Mouse (Mus musculus) hindbrain, embryonic 13.5 days (tissue): ENCODE results near the gene Map4k3. TPM values are rescaled to one million over a fixed set of nuclear protein-coding genes. Genes with fewer than 3 reads are reported as not detected.

Experiments used
- ATAC-seq: fragments of 200-750 bp; cut with Nextera tagmentation; 2 replicates; pipeline ENCODE4 v1.8.0; 2017; ENCODE audit warnings: moderate TSS enrichment; ENCODE audit not compliant: low FRiP score
- H3K27ac ChIP-seq: fragments of 300-500 bp; sonication (generic); 2 replicates; pipeline ENCODE4 v1.5.1; 2015; ENCODE audit warnings: inconsistent platforms, mild to moderate bottlenecking, moderate library complexity
- H3K27me3 ChIP-seq: fragments of 300-500 bp; sonication (generic); 2 replicates; pipeline ENCODE4 v1.6.1; 2015; ENCODE audit warnings: mild to moderate bottlenecking, inconsistent platforms
- H3K36me3 ChIP-seq: fragments of 300-500 bp; sonication (generic); 2 replicates; pipeline ENCODE4 v1.6.1; 2015; ENCODE audit warnings: mild to moderate bottlenecking, inconsistent platforms
- H3K4me1 ChIP-seq: fragments of 300-500 bp; sonication (generic); replicated peaks from 2 replicates; pipeline ENCODE4 v1.6.1; 2015; ENCODE audit warnings: inconsistent platforms
- H3K4me2 ChIP-seq: fragments of 300-500 bp; sonication (generic); 2 replicates; pipeline ENCODE4 v1.6.1; 2015; ENCODE audit warnings: inconsistent platforms, mild to moderate bottlenecking, moderate library complexity
- H3K4me3 ChIP-seq: fragments of 300-500 bp; sonication (generic); 2 replicates; pipeline ENCODE4 v1.5.1; 2015; ENCODE audit warnings: mild to moderate bottlenecking, inconsistent platforms
- H3K9ac ChIP-seq: fragments of 300-500 bp; sonication (generic); 2 replicates; pipeline ENCODE4 v1.6.1; 2015; ENCODE audit warnings: mild to moderate bottlenecking, inconsistent platforms
- H3K9me3 ChIP-seq: fragments of 300-500 bp; sonication (generic); 2 replicates; pipeline ENCODE4 v1.6.1; 2016; ENCODE audit warnings: inconsistent platforms
- WGBS: fragments of 180-500 bp; shearing (Covaris S2); methylation state at CpG from one replicate; pipeline ENCODE4 v1.1.7; 2015; 5-methylcytosine and 5-hydroxymethylcytosine counted together
- polyA plus RNA-seq: library from polyadenylated mRNA; unstranded; fragments of >200 nt; fragmentation: Nextera tagmentation; extraction: Ambion mirVana; gene quantifications from 2 replicates; pipeline ENCODE4 v1.2.1, GENCODE M21; 2015

Map4k3 gene
- polyA plus RNA-seq, 1 experiment from 2014 or later = 24.1 TPM

- Histone ChIP-seq H3K9me3 (no peaks in the 10 kb centered on the region), H3K4me3 (no peak overlapping the region), H3K4me1 (peaks cover 52% of the 10 kb centered on the region), H3K27me3 (no peaks in the 10 kb centered on the region), H3K36me3 (no peaks in the 10 kb centered on the region), H3K4me2 (no peak overlapping the region), H3K9ac (no peak overlapping the region), H3K27ac (peak overlapping the region; percentile 3; the same call in 1 of the 2 replicates)
- peak; percentile 55; the same call in 1 of the 2 replicates for ATAC-seq
- 97% methylated on average over 5 of the region's 5 CpGs for WGBS
Observed at GRCm38 (mm10) chr17:80696956-80697355, 31.3 kb downstream of the Map4k3 start.

GRCm38 (mm10) chr17:80696210-80696609 lies 32.1 kb downstream of the Map4k3 start:
- Histone ChIP-seq H3K4me2 (no peak overlapping the region), H3K27ac (peak overlapping the region; percentile 6; the same call in 1 of the 2 replicates), H3K9me3 (no peaks in the 10 kb centered on the region), H3K36me3 (no peaks in the 10 kb centered on the region), H3K9ac (no peak overlapping the region), H3K4me1 (peaks cover 48% of the 10 kb centered on the region), H3K4me3 (no peak overlapping the region), H3K27me3 (no peaks in the 10 kb centered on the region)
- no peak for ATAC-seq
- WGBS = 92% methylated on average over 6 of the region's 6 CpGs

GRCm38 (mm10) chr17:80693707-80694106 lies 34.6 kb downstream of the Map4k3 start:
- H3K27me3 ChIP-seq = no peaks in the 10 kb centered on the region
- H3K9me3 ChIP-seq = no peaks in the 10 kb centered on the region
- ATAC-seq = no peak
- peak overlapping the region; percentile 9; the same call in 1 of the 2 replicates for H3K27ac ChIP-seq
- no peaks in the 10 kb centered on the region for H3K36me3 ChIP-seq
- no peak overlapping the region for H3K4me3 ChIP-seq
- H3K9ac ChIP-seq = no peak overlapping the region
- peaks cover 46% of the 10 kb centered on the region for H3K4me1 ChIP-seq
- no peak overlapping the region for H3K4me2 ChIP-seq
- WGBS = 64% methylated on average over 7 of the region's 7 CpGs

- WGBS = 80% methylated on average over 13 of the region's 13 CpGs
- no peak for ATAC-seq
- Histone ChIP-seq H3K36me3 (no peaks in the 10 kb centered on the region), H3K4me2 (no peak overlapping the region), H3K27ac (no peak overlapping the region; the same call in 1 of the 2 replicates), H3K9ac (no peak overlapping the region), H3K4me1 (peaks cover 36% of the 10 kb centered on the region), H3K4me3 (no peak overlapping the region), H3K9me3 (no peaks in the 10 kb centered on the region), H3K27me3 (no peaks in the 10 kb centered on the region)
Observed at GRCm38 (mm10) chr17:80692183-80692582, 36.1 kb downstream of the Map4k3 start.

GRCm38 (mm10) chr17:80688701-80689100 lies 39.6 kb downstream of the Map4k3 start:
- Histone ChIP-seq H3K4me1 (peaks cover 26% of the 10 kb centered on the region), H3K27ac (no peak overlapping the region), H3K4me2 (no peak overlapping the region), H3K36me3 (no peaks in the 10 kb centered on the region), H3K9me3 (no peaks in the 10 kb centered on the region), H3K4me3 (no peak overlapping the region), H3K9ac (no peak overlapping the region), H3K27me3 (no peaks in the 10 kb centered on the region)
- WGBS = 74% methylated on average over 11 of the region's 11 CpGs
- no peak for ATAC-seq

GRCm38 (mm10) chr17:80686066-80686465 lies 42.2 kb downstream of the Map4k3 start:
- no peak for ATAC-seq

GRCm38 (mm10) chr17:80683821-80684576 lies 44.3 kb downstream of the Map4k3 start:
- no peak for ATAC-seq
- 45% methylated on average over 6 of the region's 6 CpGs for WGBS

More at GRCm38 (mm10) chr17:80686066-80686465, 42.2 kb downstream of the Map4k3 start:
- H3K9ac ChIP-seq = no peak overlapping the region
- no peak overlapping the region for H3K4me3 ChIP-seq
- H3K36me3 ChIP-seq = no peaks in the 10 kb centered on the region
- H3K27ac ChIP-seq = no peak overlapping the region
- H3K4me2 ChIP-seq = no peak overlapping the region
- WGBS = 89% methylated on average over 5 of the region's 5 CpGs
- H3K9me3 ChIP-seq = no peaks in the 10 kb centered on the region
- no peaks in the 10 kb centered on the region for H3K27me3 ChIP-seq
- peaks cover 25% of the 10 kb centered on the region for H3K4me1 ChIP-seq

GRCm38 (mm10) chr17:80683041-80683440 lies 45.2 kb downstream of the Map4k3 start:
- Histone ChIP-seq H3K27ac (no peak overlapping the region), H3K4me2 (no peak overlapping the region), H3K4me1 (peaks cover 14% of the 10 kb centered on the region; the same call in 1 of the 2 replicates), H3K9me3 (no peaks in the 10 kb centered on the region), H3K9ac (no peak overlapping the region), H3K4me3 (no peak overlapping the region), H3K36me3 (peaks cover 6% of the 10 kb centered on the region), H3K27me3 (no peaks in the 10 kb centered on the region)
- 76% methylated on average over 5 of the region's 5 CpGs for WGBS
- no peak for ATAC-seq

More at GRCm38 (mm10) chr17:80683821-80684576, 44.3 kb downstream of the Map4k3 start:
- Histone ChIP-seq H3K4me2 (no peak overlapping the region), H3K36me3 (peaks cover 2% of the 10 kb centered on the region; the same call in 1 of the 2 replicates), H3K9me3 (no peaks in the 10 kb centered on the region), H3K9ac (no peak overlapping the region), H3K4me3 (no peak overlapping the region), H3K27ac (no peak overlapping the region), H3K4me1 (peaks cover 22% of the 10 kb centered on the region), H3K27me3 (no peaks in the 10 kb centered on the region)

- no peak overlapping the region for H3K4me2 ChIP-seq
- no peak overlapping the region for H3K27ac ChIP-seq
- H3K9ac ChIP-seq = no peak overlapping the region
- WGBS = 60% methylated on average over 6 of the region's 6 CpGs
- peaks cover 19% of the 10 kb centered on the region for H3K4me1 ChIP-seq
- H3K36me3 ChIP-seq = peaks cover 6% of the 10 kb centered on the region
- ATAC-seq = no peak
- no peaks in the 10 kb centered on the region for H3K9me3 ChIP-seq
- H3K27me3 ChIP-seq = no peaks in the 10 kb centered on the region
- no peak overlapping the region for H3K4me3 ChIP-seq
Observed at GRCm38 (mm10) chr17:80678190-80678589, 50.1 kb downstream of the Map4k3 start.

- Histone ChIP-seq H3K4me1 (peaks cover 14% of the 10 kb centered on the region), H3K36me3 (peaks cover 6% of the 10 kb centered on the region), H3K4me3 (no peak overlapping the region), H3K4me2 (no peak overlapping the region), H3K27ac (0 out of 2 replicates have a peak overlapping the region, but pooled peaks have one; percentile 1), H3K9me3 (no peaks in the 10 kb centered on the region), H3K9ac (no peak overlapping the region), H3K27me3 (no peaks in the 10 kb centered on the region)
- WGBS = 81% methylated on average over 11 of the region's 11 CpGs
- no peak for ATAC-seq
Observed at GRCm38 (mm10) chr17:80676859-80677535, 51.3 kb downstream of the Map4k3 start.

GRCm38 (mm10) chr17:80676211-80676610 lies 52.1 kb downstream of the Map4k3 start:
- H3K27me3 ChIP-seq = no peaks in the 10 kb centered on the region
- peaks cover 14% of the 10 kb centered on the region for H3K4me1 ChIP-seq
- peaks cover 6% of the 10 kb centered on the region for H3K36me3 ChIP-seq
- no peak overlapping the region for H3K4me2 ChIP-seq
- H3K4me3 ChIP-seq = no peak overlapping the region
- 60% methylated on average over 2 of the region's 2 CpGs for WGBS
- no peak overlapping the region for H3K9ac ChIP-seq
- no peak for ATAC-seq
- no peak overlapping the region; the same call in 1 of the 2 replicates for H3K27ac ChIP-seq
- H3K9me3 ChIP-seq = no peaks in the 10 kb centered on the region

- H3K4me1 ChIP-seq = 0 out of 2 replicates have a peak, but pooled peaks cover 2% of the 10 kb centered on the region
- ATAC-seq = no peak
- no peak overlapping the region for H3K4me3 ChIP-seq
- no peaks in the 10 kb centered on the region for H3K9me3 ChIP-seq
- H3K4me2 ChIP-seq = no peak overlapping the region
- no peaks in the 10 kb centered on the region for H3K27me3 ChIP-seq
- 80% methylated on average over 1 of the region's 1 CpGs for WGBS
- H3K27ac ChIP-seq = no peak overlapping the region
- no peak overlapping the region for H3K9ac ChIP-seq
- H3K36me3 ChIP-seq = no peaks in the 10 kb centered on the region
Observed at GRCm38 (mm10) chr17:80670395-80670794, 57.9 kb downstream of the Map4k3 start.
